Mouse (Mus musculus) liver, adult 2 months (tissue): ENCODE results near the gene Muc3a.

ENCODE experiments used
- CTCF ChIP-seq: fragments of 200-500 bp; IDR thresholded peaks from 2 replicates; pipeline ENCODE4 v1.5.1; 2011; ENCODE audit warnings: low read depth, low read length, control low read depth
- POLR2A ChIP-seq: fragments of 200-500 bp; IDR thresholded peaks from 2 replicates; pipeline ENCODE4 v1.6.1; 2011; ENCODE audit warnings: low read length, control low read depth; ENCODE audit not compliant: insufficient read depth; ENCODE audit errors: extremely low read depth

- no peak for TF ChIP-seq POLR2A
- TF ChIP-seq CTCF: no peak
Measured at GRCm38 (mm10) chr5:137205301-137205700, 6.9 kb downstream of the Muc3a start.
